Mouse (Mus musculus) ES-E14 (cell line): Measurements from ENCODE around the gene Myo1b. TPM values are rescaled to one million over a fixed set of nuclear protein-coding genes. Genes with fewer than 3 reads are reported as not detected.

Experiments used
- DNase-seq: peaks from one replicate; pipeline ENCODE4 v3.0.0-alpha.2; 2013; ENCODE audit warnings: low read depth, low spot score
- H3K27ac ChIP-seq: 2 replicates; pipeline ENCODE4 v1.5.1; 2012; ENCODE audit warnings: low read depth, mild to moderate bottlenecking, low read length, moderate library complexity, mixed read lengths; ENCODE audit not compliant: poor library complexity, insufficient read depth, severe bottlenecking
- H3K36me3 ChIP-seq: 2 replicates; pipeline ENCODE4 v1.6.1; 2012; ENCODE audit warnings: mild to moderate bottlenecking, low read length, moderate library complexity, mixed read lengths; ENCODE audit not compliant: control insufficient read depth, poor library complexity, insufficient read depth, severe bottlenecking
- H3K4me1 ChIP-seq, 2 experiments: fragments of 150-350 bp in 1 of 2; sonication (generic) in 1 of 2; 2 replicates each; pipeline ENCODE4 v1.6.1; 2012; ENCODE audit warnings: low read length in 2 of 2, mild to moderate bottlenecking in 1 of 2, mixed read lengths in 1 of 2; ENCODE audit not compliant: control insufficient read depth in 2 of 2, insufficient read depth in 2 of 2, poor library complexity in 1 of 2
- H3K4me3 ChIP-seq, 2 experiments: fragments of 150-350 bp in 1 of 2; sonication (generic) in 1 of 2; 2 replicates each; pipeline ENCODE4 v1.5.1; 2012; ENCODE audit warnings: low read length in 2 of 2, low read depth in 1 of 2, mild to moderate bottlenecking in 1 of 2, mixed read lengths in 1 of 2; ENCODE audit not compliant: insufficient read depth in 1 of 2, poor library complexity in 1 of 2, severe bottlenecking in 1 of 2
- H3K9ac ChIP-seq: 2 replicates; pipeline ENCODE4 v1.6.1; 2012; ENCODE audit warnings: low read depth, mild to moderate bottlenecking, low read length, mixed read lengths; ENCODE audit not compliant: poor library complexity, insufficient read depth, severe bottlenecking
- H3K9me3 ChIP-seq: fragments of 150-350 bp; sonication (generic); 2 replicates; pipeline ENCODE4 v1.6.1; 2012; ENCODE audit warnings: low read depth, mild to moderate bottlenecking, low read length; ENCODE audit not compliant: control insufficient read depth, insufficient read depth
- CHD2 ChIP-seq: IDR thresholded peaks from 2 replicates; pipeline ENCODE4 v1.6.1; 2014; ENCODE audit warnings: mild to moderate bottlenecking, low read depth, low read length, inconsistent platforms
- HCFC1 ChIP-seq: IDR thresholded peaks from 2 replicates; pipeline ENCODE4 v1.6.1; 2012; ENCODE audit warnings: low read length, inconsistent platforms, borderline replicate concordance; ENCODE audit not compliant: insufficient read depth
- MAFK ChIP-seq: IDR thresholded peaks from 2 replicates; pipeline ENCODE4 v1.6.1; 2014; ENCODE audit warnings: mild to moderate bottlenecking, low read depth, low read length, inconsistent platforms; ENCODE audit not compliant: insufficient read depth
- ZC3H11A ChIP-seq: IDR thresholded peaks from 2 replicates; pipeline ENCODE4 v1.6.1; 2012; ENCODE audit warnings: low read depth, mild to moderate bottlenecking, inconsistent platforms, low read length, borderline replicate concordance
- ZNF384 ChIP-seq: IDR thresholded peaks from 2 replicates; pipeline ENCODE4 v1.6.1; 2012; ENCODE audit warnings: low read depth, low read length, inconsistent platforms
- in situ Hi-C, 2 experiments: fragments of 600-800 bp; cut with MboI; formaldehyde crosslinking; loops; one replicate each; pipeline ENCODE4 v1.15.1; 2025; ENCODE audit warnings: low sequenced_read_pairs in 2 of 2, inconsistent platforms in 1 of 2; ENCODE audit not compliant: unreplicated experiment in 2 of 2
- total RNA-seq: library from RNA; depleted of rRNA; stranded (reverse); fragments of 300-350 nt; gene quantifications from 2 replicates; pipeline ENCODE4 v1.2.3, GENCODE M21; 2012

Gene Myo1b
- total RNA-seq, 1 experiment: 26.0 TPM

DNA sequence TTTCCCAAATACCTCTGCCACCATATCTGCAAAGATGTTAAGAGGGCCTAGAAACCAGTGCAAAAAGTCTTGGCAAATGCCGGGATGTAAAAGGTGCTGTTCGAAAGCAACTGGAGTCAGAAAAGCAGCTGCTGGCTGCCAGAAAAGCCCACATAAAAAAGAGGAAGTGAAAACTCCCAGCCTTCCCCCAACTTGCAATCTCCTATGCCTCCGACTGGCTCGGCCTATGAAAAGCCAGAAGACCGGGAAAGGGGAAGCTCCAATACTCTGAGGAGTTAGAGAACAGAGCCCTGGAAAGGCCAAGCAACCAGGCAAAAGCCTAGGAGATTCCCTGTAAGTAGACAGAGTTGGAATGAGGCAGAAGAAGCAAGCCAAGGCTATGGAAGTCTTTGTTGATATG is 14.7 kb upstream of the Myo1b start:
- DNase-seq: no peak
- in situ Hi-C loops: no loop called here

DNA sequence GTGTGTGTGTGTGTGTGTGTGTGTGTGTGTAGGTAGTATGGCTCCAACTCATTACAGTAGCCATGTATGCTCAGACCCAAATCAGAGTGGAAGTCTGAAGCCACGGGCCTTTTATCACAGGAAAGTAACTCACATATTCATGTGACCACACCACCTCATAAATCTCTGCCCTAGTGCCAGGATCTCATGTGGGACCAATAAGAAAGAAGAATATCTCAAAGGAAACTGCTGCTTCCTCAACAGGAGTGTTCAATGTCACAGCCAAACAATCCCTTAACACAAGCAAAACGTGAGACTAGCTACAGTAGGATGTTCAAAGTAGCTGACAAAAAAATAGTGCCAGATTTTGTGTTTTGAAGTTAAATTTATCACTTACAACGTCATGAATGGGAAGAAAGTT is 13.7 kb upstream of the Myo1b start:
- Histone ChIP-seq H3K9me3 (no peaks in the 10 kb centered on the region), H3K4me3 (no peak overlapping the region), H3K27ac (no peak overlapping the region), H3K36me3 (no peaks in the 10 kb centered on the region), H3K4me1 (peaks cover 0 to 10% of the 10 kb centered on the region in 2 experiments; a peak in 3 of 4 replicates), H3K9ac (no peak overlapping the region)
- in situ Hi-C loops: no loop called here
- TF ChIP-seq MAFK: no peak
- TF ChIP-seq HCFC1: no peak
- no peak for TF ChIP-seq ZNF384
- no peak for TF ChIP-seq CHD2
- TF ChIP-seq ZC3H11A: no peak
- DNase-seq: no peak

More for the DNA sequence above, 14.7 kb upstream of the Myo1b start:
- Histone ChIP-seq H3K9ac (no peak overlapping the region), H3K4me1 (peaks cover 0 to 10% of the 10 kb centered on the region in 2 experiments; a peak in 3 of 4 replicates), H3K4me3 (no peak overlapping the region), H3K36me3 (no peaks in the 10 kb centered on the region), H3K9me3 (no peaks in the 10 kb centered on the region), H3K27ac (no peak overlapping the region)
- no peak for TF ChIP-seq ZNF384
- TF ChIP-seq CHD2: no peak
- no peak for TF ChIP-seq MAFK
- no peak for TF ChIP-seq ZC3H11A
- no peak for TF ChIP-seq HCFC1

DNA sequence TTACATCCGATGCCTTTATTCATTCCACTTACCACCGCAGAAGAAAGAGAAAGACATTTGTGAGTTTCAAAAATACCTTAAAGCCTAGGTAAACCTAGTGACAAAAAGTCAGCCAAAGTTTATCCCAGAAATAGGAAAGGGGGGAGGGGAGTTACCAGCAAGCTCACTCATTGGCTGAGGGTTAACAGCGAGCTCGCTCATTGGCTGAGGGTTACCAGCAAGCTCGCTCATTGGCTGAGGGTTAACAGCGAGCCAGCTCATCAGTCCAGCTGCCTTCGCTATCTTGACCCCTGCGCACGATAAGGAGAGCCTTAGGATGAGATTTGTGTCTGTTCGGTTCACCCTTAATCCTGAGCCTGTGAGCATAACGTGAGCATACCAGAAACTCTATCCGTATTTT is 6.9 kb upstream of the Myo1b start:
- Histone ChIP-seq H3K4me3 (no peak overlapping the region), H3K9me3 (no peaks in the 10 kb centered on the region), H3K36me3 (no peaks in the 10 kb centered on the region), H3K27ac (no peak overlapping the region), H3K9ac (no peak overlapping the region), H3K4me1 (no peaks in the 10 kb centered on the region; a peak in 1 of 4 replicates)
- no peak for DNase-seq
- in situ Hi-C loops: no loop called here
- TF ChIP-seq ZC3H11A (no peak), HCFC1 (no peak), MAFK (no peak)

DNA sequence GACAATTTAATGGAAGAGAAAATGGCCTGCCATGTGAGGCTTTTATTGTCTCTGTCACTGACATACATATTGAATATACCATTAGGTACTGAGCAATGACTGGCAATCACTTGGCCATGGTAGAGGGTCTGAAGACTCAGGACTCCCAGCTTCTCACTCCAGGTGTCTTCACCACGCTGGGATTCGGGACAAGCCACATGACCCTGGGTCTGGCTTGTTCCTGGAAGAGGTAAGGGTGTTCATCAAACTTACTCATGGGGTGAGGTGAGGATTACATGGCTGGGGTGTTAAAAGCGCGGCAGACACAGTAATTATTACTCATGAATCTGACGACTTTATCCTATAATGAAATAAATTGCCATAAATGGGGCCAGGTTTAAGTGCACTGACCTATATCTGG is 405 bp upstream of the Myo1b start:
- H3K4me1 ChIP-seq: peaks cover 0 to 10% of the 10 kb centered on the region in 2 experiments; a peak in 2 of 4 replicates
- no peak for TF ChIP-seq MAFK
- TF ChIP-seq CHD2: no peak
- TF ChIP-seq ZC3H11A: no peak
- no peak for TF ChIP-seq HCFC1
- no peak for TF ChIP-seq ZNF384
- in situ Hi-C loops: no loop called here
- no peak overlapping the region for H3K27ac ChIP-seq
- H3K4me3 ChIP-seq: peak overlapping the region; percentile 89 to 95
- DNase-seq: no peak
- no peak overlapping the region for H3K9ac ChIP-seq
- H3K36me3 ChIP-seq: no peaks in the 10 kb centered on the region
- no peaks in the 10 kb centered on the region for H3K9me3 ChIP-seq
